Mouse (Mus musculus): ENCODE measurements around the gene Xkrx. TPM values are rescaled to one million over a fixed set of nuclear protein-coding genes. Genes with fewer than 3 reads are reported as not detected.
A peak's percentile ranks its signal among the peaks of the same experiment; 100 is the strongest.

Xkrx gene
- polyA plus RNA-seq, 1 experiment from 2014 or later, result 0.24 TPM

GRCm38 (mm10) chrX:134158151-134158550 is 3.7 kb downstream of the Xkrx start:
- Histone ChIP-seq H3K27ac (replicated peaks; ENCODE audit: low read depth, low read length) (no peak overlapping the region), H3K9me3 (ENCODE audit: control insufficient read depth, low read length) (no peaks in the 10 kb centered on the region), H3K4me3 (ENCODE audit: low read depth, low read length) (no peak overlapping the region), H3K4me1 (ENCODE audit: control insufficient read depth, insufficient read depth, low read length) (no peaks in the 10 kb centered on the region), H3K27me3 (replicated peaks; ENCODE audit: control insufficient read depth, insufficient read depth, low read length) (peaks cover 5% of the 10 kb centered on the region; the same call in 1 of the 2 replicates), H3K36me3 (ENCODE audit: control insufficient read depth, insufficient read depth, low read length) (no peaks in the 10 kb centered on the region), H3K4me2 (ENCODE audit: low read depth, low read length) (no peak overlapping the region), H3K9ac (ENCODE audit: low read depth, low read length) (no peak overlapping the region)
- no peak for DNase-seq (ENCODE audit: low spot score)
- ATAC-seq (ENCODE audit: low read depth), result no peak
- WGBS, result 42% methylated on average over 7 of the region's 7 CpGs

GRCm38 (mm10) chrX:134141986-134142385 is 19.9 kb downstream of the Xkrx start:
- DNase-seq (ENCODE audit: low spot score) (no peak), ATAC-seq (ENCODE audit: low read depth) (no peak)
- Histone ChIP-seq H3K9ac (ENCODE audit: low read depth, low read length) (no peak overlapping the region), H3K9me3 (ENCODE audit: control insufficient read depth, low read length) (no peaks in the 10 kb centered on the region), H3K4me3 (ENCODE audit: low read depth, low read length) (no peak overlapping the region), H3K27me3 (replicated peaks; ENCODE audit: control insufficient read depth, insufficient read depth, low read length) (no peaks in the 10 kb centered on the region), H3K36me3 (ENCODE audit: control insufficient read depth, insufficient read depth, low read length) (no peaks in the 10 kb centered on the region), H3K4me1 (ENCODE audit: control insufficient read depth, insufficient read depth, low read length) (no peaks in the 10 kb centered on the region), H3K4me2 (ENCODE audit: low read depth, low read length) (no peak overlapping the region), H3K27ac (replicated peaks; ENCODE audit: low read depth, low read length) (no peak overlapping the region)
- 88% methylated on average over 4 of the region's 4 CpGs for WGBS

DNA sequence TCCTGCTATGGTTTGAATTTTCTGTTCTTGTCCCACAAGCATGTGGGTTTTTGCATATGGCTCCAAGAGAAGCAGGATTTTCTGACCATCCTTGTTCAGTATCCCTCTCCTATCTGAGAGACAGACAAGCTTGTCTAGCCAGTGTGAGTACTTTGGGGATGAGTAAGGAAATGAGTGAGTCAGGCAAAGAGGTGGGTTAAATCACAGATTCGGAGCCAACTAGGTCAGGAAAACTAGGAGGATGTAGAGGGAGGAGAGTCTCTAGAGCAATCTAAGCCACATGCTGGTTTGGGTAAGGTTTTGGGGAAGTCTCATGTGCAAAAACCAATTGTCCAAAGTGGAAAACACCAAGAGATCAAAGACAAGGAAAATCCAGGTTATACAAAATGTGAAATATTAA is 20.3 kb downstream of the Xkrx start:
- DNase-seq (ENCODE audit: low spot score) (no peak), ATAC-seq (ENCODE audit: low read depth) (no peak)
- 72% methylated on average over 1 of the region's 1 CpGs for whole genome bisulfite sequencing
- H3K4me3 ChIP-seq (ENCODE audit: low read depth, low read length), result no peak overlapping the region
- no peak overlapping the region for H3K9ac ChIP-seq (ENCODE audit: low read depth, low read length)
- no peaks in the 10 kb centered on the region for H3K36me3 ChIP-seq (ENCODE audit: control insufficient read depth, insufficient read depth, low read length)
- no peaks in the 10 kb centered on the region for H3K9me3 ChIP-seq (ENCODE audit: control insufficient read depth, low read length)
- H3K27me3 ChIP-seq (replicated peaks; ENCODE audit: control insufficient read depth, insufficient read depth, low read length), result no peaks in the 10 kb centered on the region
- no peak overlapping the region for H3K4me2 ChIP-seq (ENCODE audit: low read depth, low read length)
- H3K4me1 ChIP-seq (ENCODE audit: control insufficient read depth, insufficient read depth, low read length), result no peaks in the 10 kb centered on the region
- H3K27ac ChIP-seq (replicated peaks; ENCODE audit: low read depth, low read length), result no peak overlapping the region

DNA sequence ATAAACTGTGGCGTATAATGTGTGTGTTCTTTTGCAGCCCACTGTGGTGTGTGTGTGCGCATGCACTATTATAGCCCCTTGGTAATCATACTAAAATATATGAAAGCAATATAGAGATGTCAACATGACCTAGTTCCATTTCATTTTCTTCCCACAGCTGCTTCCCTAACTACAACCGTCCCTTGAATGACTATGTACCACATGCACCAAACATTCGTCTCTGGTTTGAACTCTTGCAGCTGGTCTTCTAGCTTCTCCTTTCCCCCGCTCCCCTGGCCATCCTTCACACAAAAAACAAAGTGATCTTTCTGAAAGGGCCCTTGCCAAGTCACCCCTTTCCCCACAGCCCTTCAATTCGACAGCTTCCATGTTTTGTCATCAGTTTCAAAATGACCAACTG is 21.9 kb downstream of the Xkrx start:
- H3K9me3 ChIP-seq (ENCODE audit: control insufficient read depth, low read length), result no peaks in the 10 kb centered on the region
- H3K9ac ChIP-seq (ENCODE audit: low read depth, low read length), result no peak overlapping the region
- H3K27ac ChIP-seq (replicated peaks; ENCODE audit: low read depth, low read length), result no peak overlapping the region
- no peak overlapping the region for H3K4me3 ChIP-seq (ENCODE audit: low read depth, low read length)
- H3K27me3 ChIP-seq (replicated peaks; ENCODE audit: control insufficient read depth, insufficient read depth, low read length), result no peaks in the 10 kb centered on the region
- no peak for ATAC-seq (ENCODE audit: low read depth)
- no peak overlapping the region for H3K4me2 ChIP-seq (ENCODE audit: low read depth, low read length)
- no peak for DNase-seq (ENCODE audit: low spot score)
- H3K36me3 ChIP-seq (ENCODE audit: control insufficient read depth, insufficient read depth, low read length), result no peaks in the 10 kb centered on the region
- WGBS, result 74% methylated on average over 6 of the region's 6 CpGs
- H3K4me1 ChIP-seq (ENCODE audit: control insufficient read depth, insufficient read depth, low read length), result no peaks in the 10 kb centered on the region

DNA sequence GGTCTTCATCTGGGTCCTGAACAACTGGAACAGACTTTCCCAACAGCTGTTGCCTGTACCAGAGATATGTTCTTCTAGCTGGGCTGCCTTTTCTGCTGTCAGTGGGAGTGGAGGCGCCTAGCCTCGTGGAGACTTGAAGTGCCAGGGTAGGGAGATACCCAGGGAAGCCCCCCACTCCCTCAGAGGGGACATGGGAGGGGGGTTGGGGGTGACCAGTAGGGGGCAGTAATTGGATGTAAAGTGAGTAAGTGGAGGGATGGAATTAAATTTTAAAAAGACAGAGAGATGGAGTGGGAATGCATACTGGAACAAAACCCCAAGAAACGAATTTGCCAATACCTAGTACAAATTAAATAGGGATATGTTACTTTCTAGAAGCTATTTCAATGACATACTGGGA is 28.1 kb downstream of the Xkrx start:
- no peaks in the 10 kb centered on the region for H3K36me3 ChIP-seq (ENCODE audit: control insufficient read depth, insufficient read depth, low read length)
- no peak overlapping the region for H3K9ac ChIP-seq (ENCODE audit: low read depth, low read length)
- DNase-seq (ENCODE audit: low spot score), result no peak
- H3K27me3 ChIP-seq (replicated peaks; ENCODE audit: control insufficient read depth, insufficient read depth, low read length), result no peaks in the 10 kb centered on the region
- no peak overlapping the region for H3K4me3 ChIP-seq (ENCODE audit: low read depth, low read length)
- no peak overlapping the region for H3K4me2 ChIP-seq (ENCODE audit: low read depth, low read length)
- no peak overlapping the region for H3K27ac ChIP-seq (replicated peaks; ENCODE audit: low read depth, low read length)
- H3K9me3 ChIP-seq (ENCODE audit: control insufficient read depth, low read length), result no peaks in the 10 kb centered on the region
- no peaks in the 10 kb centered on the region for H3K4me1 ChIP-seq (ENCODE audit: control insufficient read depth, insufficient read depth, low read length)
- WGBS, result 49% methylated on average over 3 of the region's 3 CpGs
- no peak for ATAC-seq (ENCODE audit: low read depth)

GRCm38 (mm10) chrX:134132295-134132694 is 29.6 kb downstream of the Xkrx start:
- no peak for ATAC-seq (ENCODE audit: low read depth)
- WGBS, result 29% methylated on average over 5 of the region's 5 CpGs

DNA sequence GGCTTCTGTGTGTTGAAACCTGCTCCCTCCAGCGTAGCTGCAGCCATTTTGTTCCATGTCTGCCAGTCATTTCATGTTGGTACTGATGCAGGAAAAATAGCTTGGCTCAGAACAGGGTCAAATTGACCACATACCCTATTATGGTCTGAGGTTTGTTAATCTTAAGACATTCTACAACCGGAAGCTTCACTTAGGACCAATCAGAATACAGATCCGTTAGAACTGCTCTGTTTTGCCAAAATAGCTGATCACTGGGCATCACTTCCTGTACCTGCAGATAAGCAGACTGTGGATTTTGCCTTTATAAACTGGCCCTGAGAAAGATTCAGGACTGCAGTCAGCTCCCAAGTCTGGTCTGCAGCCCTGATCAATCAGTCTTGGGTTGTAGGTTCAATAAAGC is 33.3 kb downstream of the Xkrx start:
- Histone ChIP-seq H3K4me3 (ENCODE audit: low read depth, low read length) (no peak overlapping the region), H3K9ac (ENCODE audit: low read depth, low read length) (no peak overlapping the region), H3K4me1 (ENCODE audit: control insufficient read depth, insufficient read depth, low read length) (no peaks in the 10 kb centered on the region), H3K36me3 (ENCODE audit: control insufficient read depth, insufficient read depth, low read length) (no peaks in the 10 kb centered on the region), H3K4me2 (ENCODE audit: low read depth, low read length) (no peak overlapping the region), H3K27me3 (replicated peaks; ENCODE audit: control insufficient read depth, insufficient read depth, low read length) (0 out of 2 replicates have a peak, but pooled peaks cover 7% of the 10 kb centered on the region), H3K27ac (replicated peaks; ENCODE audit: low read depth, low read length) (no peak overlapping the region), H3K9me3 (ENCODE audit: control insufficient read depth, low read length) (no peaks in the 10 kb centered on the region)
- 72% methylated on average over 3 of the region's 3 CpGs for WGBS
- DNase-seq (ENCODE audit: low spot score), result no peak
- ATAC-seq (ENCODE audit: low read depth), result no peak

More at GRCm38 (mm10) chrX:134132295-134132694, 29.6 kb downstream of the Xkrx start:
- Histone ChIP-seq H3K4me2 (ENCODE audit: low read depth, low read length) (no peak overlapping the region), H3K9me3 (ENCODE audit: control insufficient read depth, low read length) (no peaks in the 10 kb centered on the region), H3K4me3 (ENCODE audit: low read depth, low read length) (no peak overlapping the region), H3K4me1 (ENCODE audit: control insufficient read depth, insufficient read depth, low read length) (no peaks in the 10 kb centered on the region), H3K27ac (replicated peaks; ENCODE audit: low read depth, low read length) (no peak overlapping the region), H3K27me3 (replicated peaks; ENCODE audit: control insufficient read depth, insufficient read depth, low read length) (0 out of 2 replicates have a peak, but pooled peaks cover 5% of the 10 kb centered on the region), H3K36me3 (ENCODE audit: control insufficient read depth, insufficient read depth, low read length) (no peaks in the 10 kb centered on the region), H3K9ac (ENCODE audit: low read depth, low read length) (no peak overlapping the region)
- peak; percentile 32 for DNase-seq (ENCODE audit: low spot score)

DNA sequence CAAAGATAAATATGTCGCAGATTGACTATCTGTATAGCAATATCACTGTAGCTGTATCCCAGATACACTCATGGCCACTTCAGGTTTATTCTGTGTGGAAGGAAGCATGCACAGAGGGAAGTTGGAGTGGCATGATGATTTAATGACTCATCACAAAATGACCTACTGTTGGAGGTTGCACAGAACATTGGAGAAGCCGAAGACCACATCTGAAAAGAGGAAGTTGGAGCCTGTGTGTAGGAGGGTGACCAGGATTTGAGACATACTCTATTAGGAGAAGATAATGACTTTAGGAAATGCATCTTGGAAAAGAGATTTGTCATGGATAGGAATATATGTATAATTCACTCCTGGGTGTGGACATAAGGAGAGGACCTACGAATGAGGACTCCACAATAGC is 45.5 kb downstream of the Xkrx start:
- no peaks in the 10 kb centered on the region for H3K36me3 ChIP-seq (ENCODE audit: control insufficient read depth, insufficient read depth, low read length)
- no peak overlapping the region for H3K27ac ChIP-seq (replicated peaks; ENCODE audit: low read depth, low read length)
- no peak for ATAC-seq (ENCODE audit: low read depth)
- H3K9ac ChIP-seq (ENCODE audit: low read depth, low read length), result no peak overlapping the region
- no peaks in the 10 kb centered on the region for H3K4me1 ChIP-seq (ENCODE audit: control insufficient read depth, insufficient read depth, low read length)
- H3K4me2 ChIP-seq (ENCODE audit: low read depth, low read length), result no peak overlapping the region
- H3K9me3 ChIP-seq (ENCODE audit: control insufficient read depth, low read length), result no peaks in the 10 kb centered on the region
- H3K4me3 ChIP-seq (ENCODE audit: low read depth, low read length), result no peak overlapping the region
- no peak for DNase-seq (ENCODE audit: low spot score)
- WGBS, result 60% methylated on average over 3 of the region's 3 CpGs
- H3K27me3 ChIP-seq (replicated peaks; ENCODE audit: control insufficient read depth, insufficient read depth, low read length), result no peaks in the 10 kb centered on the region; the same call in 1 of the 2 replicates

DNA sequence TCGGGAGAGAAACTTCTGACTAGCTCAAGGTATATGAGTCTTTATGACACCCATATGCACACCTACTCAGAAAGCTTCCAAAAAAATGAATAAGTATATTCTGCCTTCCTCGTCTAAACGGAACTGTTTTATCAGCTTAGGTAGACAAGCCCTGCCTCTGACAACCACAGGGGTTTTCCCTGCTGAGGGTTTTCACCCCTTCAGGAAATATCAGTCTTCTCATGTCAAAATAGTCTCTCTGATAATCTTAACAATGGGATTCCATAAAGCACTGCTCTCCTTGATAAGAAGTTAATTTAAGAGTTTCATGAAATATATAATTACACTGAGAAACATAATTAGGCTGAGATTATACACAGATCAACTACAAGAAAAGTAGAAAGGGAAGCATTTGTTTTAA is 50.1 kb downstream of the Xkrx start:
- H3K9ac ChIP-seq (ENCODE audit: low read depth, low read length), result no peak overlapping the region
- DNase-seq (ENCODE audit: low spot score), result no peak
- no peak overlapping the region for H3K4me3 ChIP-seq (ENCODE audit: low read depth, low read length)
- peaks cover 4% of the 10 kb centered on the region; the same call in 1 of the 2 replicates for H3K27me3 ChIP-seq (replicated peaks; ENCODE audit: control insufficient read depth, insufficient read depth, low read length)
- H3K36me3 ChIP-seq (ENCODE audit: control insufficient read depth, insufficient read depth, low read length), result no peaks in the 10 kb centered on the region
- 66% methylated on average over 3 of the region's 3 CpGs for WGBS
- no peak overlapping the region for H3K4me2 ChIP-seq (ENCODE audit: low read depth, low read length)
- no peak for ATAC-seq (ENCODE audit: low read depth)
- H3K9me3 ChIP-seq (ENCODE audit: control insufficient read depth, low read length), result no peaks in the 10 kb centered on the region
- no peak overlapping the region for H3K27ac ChIP-seq (replicated peaks; ENCODE audit: low read depth, low read length)
- no peaks in the 10 kb centered on the region for H3K4me1 ChIP-seq (ENCODE audit: control insufficient read depth, insufficient read depth, low read length)

Data from embryonic facial prominence, embryonic 14.5 days (tissue).